Mouse (Mus musculus) mesoderm, embryonic 11.5 days (tissue): ENCODE results near the gene Hist1h2bq.

Experiments used
- DNase-seq: peaks from one replicate; pipeline ENCODE4 v3.0.0-alpha.2; 2012; ENCODE audit warnings: low read depth, low spot score

The Hist1h2bq gene

DNA sequence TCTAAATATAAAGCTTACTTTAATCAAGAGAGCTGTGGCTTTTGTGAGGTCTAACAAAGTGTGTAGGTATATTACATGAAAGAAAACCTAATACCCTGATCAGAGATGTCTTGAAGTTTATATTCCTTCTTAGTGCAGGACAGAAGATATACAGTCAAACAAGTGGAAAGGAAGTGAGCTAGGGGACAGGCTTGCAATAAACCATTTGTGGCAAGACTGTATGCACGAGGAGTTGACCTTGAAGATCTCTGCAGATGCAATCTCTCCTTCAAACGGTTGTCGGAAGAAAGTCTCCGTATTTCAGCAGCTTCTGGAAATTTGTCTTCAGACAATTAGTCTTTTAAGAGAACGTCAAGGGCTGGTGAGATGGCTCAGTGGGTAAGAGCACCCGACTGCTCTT lies 20.1 kb downstream of the Hist1h2bq start:
- DNase-seq, result no peak

DNA sequence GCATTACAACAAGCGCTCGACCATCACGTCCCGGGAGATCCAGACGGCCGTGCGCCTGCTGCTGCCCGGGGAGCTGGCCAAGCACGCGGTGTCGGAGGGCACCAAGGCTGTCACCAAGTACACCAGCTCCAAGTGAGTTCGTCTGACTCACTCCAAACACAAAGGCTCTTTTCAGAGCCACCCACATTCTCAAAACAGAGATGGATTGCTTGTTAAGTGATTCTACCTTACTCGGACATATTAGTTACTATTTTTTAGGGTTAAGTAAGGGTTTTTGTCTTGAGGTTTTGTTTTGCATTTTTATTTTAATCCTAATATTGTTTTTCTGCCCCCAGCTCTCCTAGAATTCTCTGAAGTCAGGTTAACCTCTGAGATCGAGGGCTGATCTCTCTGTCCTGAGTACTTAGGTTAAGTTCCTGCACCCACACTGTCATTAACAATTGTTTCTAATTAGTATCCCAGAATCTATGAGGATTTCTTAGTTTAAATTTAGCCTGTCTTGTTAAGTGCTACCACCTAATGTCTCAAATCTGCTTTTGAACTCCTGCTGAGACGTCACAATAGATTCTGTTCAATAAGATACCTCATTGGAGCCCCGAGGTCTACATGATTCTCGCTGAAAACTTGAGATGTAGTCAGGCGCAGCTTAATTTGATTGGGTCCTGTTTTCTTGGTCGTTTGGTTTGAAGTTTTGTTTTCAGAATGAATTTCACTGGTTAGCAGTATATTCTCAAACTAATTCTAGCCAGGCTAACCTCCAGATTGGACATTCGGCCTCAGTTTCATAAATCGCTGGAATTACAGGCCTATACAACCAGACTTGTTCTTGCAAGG lies 22.0 kb downstream of the Hist1h2bq start:
- DNase-seq, result no peak

DNA sequence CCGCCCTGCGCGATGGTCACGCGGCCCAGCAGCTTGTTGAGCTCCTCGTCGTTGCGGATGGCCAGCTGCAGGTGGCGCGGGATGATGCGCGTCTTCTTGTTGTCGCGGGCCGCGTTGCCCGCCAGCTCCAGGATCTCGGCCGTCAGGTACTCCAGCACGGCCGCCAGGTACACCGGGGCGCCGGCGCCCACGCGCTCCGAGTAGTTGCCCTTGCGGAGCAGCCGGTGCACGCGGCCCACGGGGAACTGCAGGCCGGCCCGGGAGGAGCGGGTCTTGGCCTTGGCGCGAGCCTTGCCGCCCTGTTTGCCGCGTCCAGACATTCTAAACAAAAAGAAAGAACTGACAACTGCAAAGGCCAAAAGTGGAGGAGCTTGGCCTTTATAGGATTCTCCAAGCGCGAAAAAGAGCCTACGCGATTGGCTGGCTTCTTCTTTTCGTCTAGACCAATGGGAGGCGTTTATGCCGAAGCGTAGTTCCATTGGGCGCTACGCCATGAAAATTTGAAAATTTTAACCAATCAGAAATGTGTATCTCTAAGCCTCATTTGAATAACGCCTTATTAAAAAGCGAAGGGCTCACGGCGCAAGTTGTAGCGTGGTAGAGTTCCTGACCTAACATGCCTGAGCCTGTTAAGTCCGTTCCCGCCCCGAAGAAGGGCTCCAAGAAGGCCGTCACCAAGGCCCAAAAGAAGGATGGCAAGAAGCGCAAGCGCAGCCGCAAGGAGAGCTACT lies 22.9 kb downstream of the Hist1h2bq start, which contains the start of the genes Hist1h2an and Hist1h2bp:
Gene Hist1h2an (minus strand): TSS at position 320 of the 731 bp plus-strand sequence.
Gene Hist1h2bp (plus strand): TSS at position 563 of the 731 bp plus-strand sequence.
- peak; percentile 96 for DNase-seq

DNA sequence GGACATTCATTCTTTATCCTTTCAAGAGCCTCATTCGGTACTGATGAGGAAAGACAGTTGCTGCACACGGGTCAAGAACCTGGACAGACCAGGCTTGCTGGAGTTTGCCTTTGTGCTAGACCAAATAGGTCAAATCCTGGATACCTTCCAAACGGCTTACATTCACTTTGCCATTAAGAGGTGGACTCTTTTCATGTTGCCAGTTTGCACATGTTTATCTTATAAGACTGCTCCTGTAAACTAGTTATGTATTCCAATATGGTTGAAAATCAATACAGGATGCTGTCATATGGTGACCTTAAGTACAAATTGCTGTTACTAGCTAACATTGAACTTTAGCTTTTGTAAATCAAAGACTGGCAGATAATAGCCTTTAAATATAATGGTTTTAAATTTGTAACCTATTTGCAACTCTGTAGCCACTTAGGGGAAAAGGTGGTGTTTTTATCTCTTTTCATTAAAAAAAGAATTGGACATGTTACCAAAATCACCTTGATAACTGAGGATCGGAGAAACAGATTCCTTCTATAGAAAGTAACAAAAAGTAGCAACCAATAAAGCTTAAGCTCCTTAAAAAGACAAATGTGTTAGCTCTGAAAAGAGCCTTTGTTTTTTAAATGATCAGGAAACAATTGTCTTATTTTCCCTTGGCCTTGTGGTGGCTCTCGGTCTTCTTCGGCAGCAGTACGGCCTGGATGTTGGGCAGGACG lies 23.7 kb downstream of the Hist1h2bq start:
- DNase-seq, result no peak

DNA sequence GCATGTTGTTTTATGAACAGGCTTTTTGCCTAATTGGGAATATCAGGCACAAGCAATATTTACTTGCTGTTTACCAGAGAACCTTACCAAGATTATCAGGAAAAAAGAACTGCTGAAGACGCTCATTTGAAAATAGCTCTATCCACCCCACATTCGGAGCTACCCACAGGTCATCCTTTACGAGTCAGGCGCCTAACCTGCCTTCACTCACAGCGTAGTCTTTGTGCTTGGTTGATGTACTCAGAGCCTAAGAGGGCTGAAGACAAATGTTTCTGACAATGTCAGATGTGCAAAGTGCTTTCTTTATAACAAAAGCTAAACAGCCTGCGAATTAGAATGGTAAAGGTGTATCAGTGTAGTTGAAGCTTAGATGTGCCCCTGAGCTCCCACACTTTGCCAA lies 25.7 kb downstream of the Hist1h2bq start:
- no peak for DNase-seq

DNA sequence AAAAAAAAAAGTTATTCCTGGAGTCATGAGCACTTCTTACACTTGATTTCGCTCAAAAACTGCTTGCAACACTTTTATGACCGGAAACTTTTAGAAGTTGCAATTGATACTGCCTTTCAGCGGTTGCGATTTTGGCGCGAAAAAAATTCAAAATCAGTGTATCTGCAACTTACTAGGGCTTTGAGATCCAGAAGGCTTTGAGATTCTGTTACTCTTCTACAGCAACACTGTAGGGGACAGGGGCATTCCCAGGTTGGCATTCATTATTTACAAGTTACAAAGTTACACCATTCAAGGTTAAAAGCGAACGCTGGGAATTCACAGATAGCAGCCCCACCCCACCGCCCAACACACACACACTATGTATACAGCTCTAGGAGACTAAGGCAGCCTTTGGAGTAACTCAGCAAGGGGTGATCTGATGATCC lies 26.2 kb downstream of the Hist1h2bq start:
- DNase-seq, result no peak

DNA sequence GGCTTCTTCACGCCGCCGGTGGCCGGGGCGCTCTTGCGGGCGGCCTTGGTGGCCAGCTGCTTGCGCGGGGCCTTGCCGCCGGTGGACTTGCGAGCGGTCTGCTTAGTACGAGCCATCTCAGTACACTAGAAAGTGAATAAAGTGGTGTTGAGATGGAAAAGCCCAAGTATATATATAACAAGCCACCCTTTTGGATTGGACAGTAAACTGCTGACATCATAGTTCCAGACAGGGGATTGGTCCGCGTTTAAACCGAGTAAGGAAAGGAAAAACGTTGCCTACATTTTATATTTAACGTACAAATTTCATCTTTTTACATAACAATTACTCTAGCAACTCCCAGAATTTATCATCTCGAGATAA lies 26.8 kb downstream of the Hist1h2bq start, which contains the start of gene Hist1h3i:
Gene Hist1h3i (minus strand): TSS at position 116 of the 363 bp plus-strand sequence.
- peak; percentile 90 for DNase-seq

DNA sequence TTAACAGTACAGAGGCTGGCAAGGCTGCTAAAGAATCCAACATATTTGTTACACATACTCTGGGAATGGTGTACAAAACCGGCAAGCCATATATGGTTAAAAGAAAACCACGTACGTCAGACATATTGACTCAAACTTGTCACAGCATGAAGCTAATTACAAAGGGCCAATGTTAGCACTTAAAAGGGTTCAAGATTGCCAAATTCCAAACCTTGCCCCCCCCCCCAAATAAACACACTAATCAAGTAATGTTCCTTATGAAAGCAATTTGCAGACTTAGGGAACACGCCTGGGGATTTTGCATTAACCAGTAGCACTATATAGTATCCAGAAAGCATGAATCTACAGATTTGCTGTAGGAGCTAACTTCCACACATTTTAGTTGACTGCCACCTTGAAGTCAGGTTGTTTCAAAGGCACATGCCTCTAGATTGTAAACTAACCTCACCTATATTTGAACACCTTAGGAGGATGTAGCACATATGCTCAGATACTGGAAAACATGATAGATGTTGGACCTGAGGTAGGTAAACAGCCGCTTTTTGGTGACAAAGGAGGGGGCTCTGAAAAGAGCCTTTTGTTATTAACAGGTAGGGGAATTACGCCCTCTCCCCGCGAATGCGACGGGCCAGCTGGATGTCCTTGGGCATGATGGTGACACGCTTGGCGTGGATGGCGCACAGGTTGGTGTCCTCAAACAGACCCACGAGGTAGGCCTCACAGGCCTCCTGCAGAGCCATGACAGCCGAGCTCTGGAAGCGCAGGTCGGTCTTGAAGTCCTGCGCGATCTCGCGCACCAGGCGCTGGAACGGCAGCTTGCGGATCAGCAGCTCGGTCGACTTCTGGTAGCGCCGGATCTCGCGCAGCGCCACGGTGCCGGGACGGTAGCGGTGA lies 27.4 kb downstream of the Hist1h2bq start:
- DNase-seq, result peak; percentile 54

DNA sequence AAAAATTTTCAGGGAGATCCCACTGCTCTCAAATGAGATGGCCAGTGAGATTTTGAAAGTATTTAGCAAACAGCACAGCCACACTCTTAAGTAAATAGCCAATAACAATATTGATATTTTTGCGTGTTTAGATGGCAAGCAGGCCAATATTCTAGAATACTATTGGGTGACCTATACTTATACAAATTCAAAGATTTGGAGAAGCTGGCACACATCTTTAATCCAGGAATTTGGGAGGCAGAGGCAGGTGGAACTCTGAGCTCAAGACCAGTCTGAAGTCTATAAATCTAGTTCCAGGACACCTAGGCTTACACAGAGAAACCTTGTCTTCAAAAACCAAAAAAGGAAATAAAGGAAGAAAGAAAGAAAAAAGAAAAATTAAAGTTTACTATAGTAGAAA lies 28.4 kb downstream of the Hist1h2bq start:
- no peak for DNase-seq

DNA sequence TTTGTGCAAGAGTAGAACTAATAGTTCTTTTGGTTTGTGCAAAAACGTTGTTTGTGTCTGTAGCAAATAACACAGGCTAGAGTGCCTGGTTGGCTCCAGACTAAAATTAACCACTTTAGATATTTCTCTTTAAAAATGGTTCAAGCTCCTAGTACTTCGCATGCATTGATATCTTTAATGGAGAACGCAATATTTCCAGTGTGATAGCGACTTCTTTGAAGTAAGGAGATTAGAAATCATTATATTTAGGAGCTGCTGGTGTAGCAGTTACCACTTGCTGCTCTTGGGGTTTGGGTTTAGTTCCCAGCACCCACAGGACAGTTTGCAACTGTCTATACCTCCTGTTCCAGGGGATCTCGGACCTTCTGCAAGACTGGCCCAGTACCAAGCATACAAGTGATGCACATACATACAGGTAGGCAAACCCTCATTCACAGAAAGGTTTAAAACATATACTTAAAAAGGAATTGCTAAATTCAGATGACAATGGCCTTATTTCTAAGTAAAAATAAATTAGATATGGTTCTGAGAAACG lies 28.9 kb downstream of the Hist1h2bq start:
- DNase-seq, result no peak

DNA sequence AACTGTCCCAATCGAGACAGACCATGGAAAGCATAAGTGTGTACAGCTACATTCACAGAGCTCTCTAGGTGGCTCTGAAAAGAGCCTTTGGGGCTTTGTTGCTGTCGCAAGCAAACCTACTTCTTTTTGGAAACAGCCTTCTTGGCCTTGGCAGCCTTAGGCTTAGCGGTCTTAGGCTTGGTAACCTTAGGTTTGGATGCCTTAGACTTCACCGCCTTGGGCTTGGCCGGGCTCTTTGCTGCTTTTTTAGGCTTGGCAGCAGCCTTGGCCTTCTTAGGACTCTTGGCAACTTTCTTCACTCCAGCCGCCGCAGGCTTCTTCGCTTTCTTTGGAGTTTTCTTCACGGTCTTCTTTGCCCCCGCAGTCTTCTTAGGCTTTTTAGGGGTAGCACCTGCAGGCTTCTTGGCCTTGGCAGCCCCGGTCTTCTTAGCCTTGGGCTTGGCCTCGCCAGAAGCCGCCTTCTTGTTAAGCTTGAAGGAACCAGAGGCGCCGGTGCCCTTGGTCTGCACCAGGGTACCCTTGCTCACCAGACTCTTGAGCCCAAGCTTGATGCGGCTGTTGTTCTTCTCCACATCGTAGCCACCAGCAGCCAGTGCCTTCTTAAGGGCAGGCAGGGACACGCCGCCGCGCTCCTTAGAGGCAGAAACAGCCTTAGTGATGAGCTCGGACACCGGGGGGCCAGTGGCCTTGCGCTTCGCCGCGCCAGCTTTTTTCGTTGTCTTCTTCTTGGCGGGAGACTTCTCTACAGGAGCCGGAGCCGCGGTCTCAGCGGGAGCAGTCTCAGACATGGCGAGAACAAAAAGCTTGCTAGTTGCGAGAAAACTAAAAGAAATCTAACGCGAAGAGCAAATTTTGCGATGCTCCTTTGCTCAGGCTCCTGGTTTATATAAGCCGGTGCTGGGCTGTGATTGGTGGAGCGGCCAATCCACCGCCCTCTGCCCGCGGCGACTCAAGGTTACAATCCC lies 29.9 kb downstream of the Hist1h2bq start, which contains the start of gene Hist1h1b:
Gene Hist1h1b (minus strand): TSS at position 859 of the 965 bp plus-strand sequence.
- peak; percentile 83 for DNase-seq

DNA sequence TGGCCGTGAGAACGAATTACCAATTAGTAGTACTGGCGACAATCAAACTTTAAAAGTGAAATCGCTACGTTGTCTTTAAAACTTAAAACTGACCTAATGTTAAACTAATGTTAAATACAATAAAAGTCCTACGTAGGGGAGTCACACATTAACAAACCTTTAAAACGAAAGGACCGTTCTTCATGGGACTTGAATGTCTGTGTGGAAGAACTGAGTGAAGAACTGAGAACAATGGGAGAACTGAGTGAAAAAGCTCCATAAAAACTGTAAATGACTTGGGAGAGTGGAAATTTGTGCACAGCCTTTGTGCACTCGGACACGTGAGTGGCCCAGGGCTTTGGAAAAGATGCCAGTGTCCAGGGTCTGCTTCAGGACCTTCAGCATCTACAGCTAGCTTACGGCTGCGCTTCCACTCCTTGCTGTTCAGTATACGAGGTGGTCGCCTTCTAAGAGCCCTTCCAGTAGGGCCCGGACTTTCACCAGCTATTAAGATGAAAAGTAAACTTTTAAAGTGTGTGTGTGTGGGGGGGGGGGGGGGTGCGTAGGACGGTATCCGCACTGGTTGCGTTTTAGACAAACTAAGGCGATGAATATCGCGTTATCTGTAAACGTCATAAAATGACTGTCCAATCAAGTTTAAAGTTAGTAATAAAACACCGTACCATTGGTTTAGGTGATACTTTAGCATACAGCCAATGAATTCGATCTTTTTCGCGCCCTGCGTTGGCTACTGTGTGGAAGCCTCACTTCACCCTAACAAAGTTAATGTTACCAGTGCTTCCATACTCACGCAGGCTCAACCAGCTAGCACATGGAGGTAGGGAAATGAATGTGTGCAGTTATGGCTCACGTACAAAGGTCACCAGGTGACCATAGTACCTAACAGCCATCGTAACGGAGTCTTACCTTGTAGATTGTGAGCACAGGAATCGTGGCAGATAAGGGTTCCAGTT lies 30.9 kb downstream of the Hist1h2bq start:
- DNase-seq, result peak; percentile 90
